Mouse (Mus musculus) midbrain, embryonic 15.5 days (tissue): Measurements from ENCODE around the gene Cacna1c. TPM values are rescaled to one million over a fixed set of nuclear protein-coding genes. Genes with fewer than 3 reads are reported as not detected.

Source experiments
- ATAC-seq: fragments of 200-750 bp; cut with Nextera tagmentation; replicated peaks from 2 replicates; pipeline ENCODE4 v1.8.0; 2017; ENCODE audit warnings: moderate TSS enrichment
- H3K27ac ChIP-seq: fragments of 300-500 bp; sonication (generic); 2 replicates; pipeline ENCODE4 v1.5.1; 2015; ENCODE audit warnings: mild to moderate bottlenecking, inconsistent platforms
- H3K27me3 ChIP-seq: fragments of 300-500 bp; sonication (generic); replicated peaks from 2 replicates; pipeline ENCODE4 v1.6.1; 2015; ENCODE audit warnings: inconsistent platforms
- H3K36me3 ChIP-seq: fragments of 300-500 bp; sonication (generic); replicated peaks from 2 replicates; pipeline ENCODE4 v1.6.1; 2015; ENCODE audit warnings: inconsistent platforms
- H3K4me1 ChIP-seq: fragments of 300-500 bp; sonication (generic); 2 replicates; pipeline ENCODE4 v1.6.1; 2015; ENCODE audit warnings: inconsistent platforms
- H3K4me2 ChIP-seq: fragments of 300-500 bp; sonication (generic); 2 replicates; pipeline ENCODE4 v1.6.1; 2015; ENCODE audit warnings: inconsistent platforms, mild to moderate bottlenecking, moderate library complexity
- H3K4me3 ChIP-seq: fragments of 300-500 bp; sonication (generic); 2 replicates; pipeline ENCODE4 v1.5.1; 2015; ENCODE audit warnings: mild to moderate bottlenecking, inconsistent platforms
- H3K9ac ChIP-seq: fragments of 300-500 bp; sonication (generic); 2 replicates; pipeline ENCODE4 v1.6.1; 2015; ENCODE audit warnings: mild to moderate bottlenecking, inconsistent platforms
- H3K9me3 ChIP-seq: fragments of 300-500 bp; sonication (generic); 2 replicates; pipeline ENCODE4 v1.6.1; 2016; ENCODE audit warnings: inconsistent platforms
- WGBS: fragments of 180-500 bp; shearing (Covaris S2); methylation state at CpG from one replicate; pipeline ENCODE4 v1.1.7; 2015; ENCODE audit warnings: mixed read lengths; 5-methylcytosine and 5-hydroxymethylcytosine counted together
- polyA plus RNA-seq: library from polyadenylated mRNA; unstranded; fragments of >200 nt; fragmentation: Nextera tagmentation; extraction: Ambion mirVana; gene quantifications from 2 replicates; pipeline ENCODE4 v1.2.1, GENCODE M21; 2015

The Cacna1c gene
- polyA plus RNA-seq, 1 experiment from 2014 or later: 7.9 TPM

GRCm38 (mm10) chr6:119010875-119011274 lies 185.3 kb downstream of the Cacna1c start:
- no peaks in the 10 kb centered on the region for H3K9me3 ChIP-seq
- no peaks in the 10 kb centered on the region for H3K4me1 ChIP-seq
- no peak overlapping the region for H3K4me3 ChIP-seq
- H3K27me3 ChIP-seq: no peaks in the 10 kb centered on the region
- 85% methylated on average over 3 of the region's 3 CpGs for WGBS
- no peak overlapping the region for H3K27ac ChIP-seq
- no peak for ATAC-seq
- no peak overlapping the region for H3K9ac ChIP-seq
- no peak overlapping the region for H3K4me2 ChIP-seq
- no peaks in the 10 kb centered on the region for H3K36me3 ChIP-seq

GRCm38 (mm10) chr6:119009526-119009925 lies 186.7 kb downstream of the Cacna1c start:
- no peak overlapping the region for H3K4me3 ChIP-seq
- no peaks in the 10 kb centered on the region for H3K36me3 ChIP-seq
- no peaks in the 10 kb centered on the region for H3K9me3 ChIP-seq
- no peaks in the 10 kb centered on the region for H3K27me3 ChIP-seq
- no peak overlapping the region for H3K4me2 ChIP-seq
- 88% methylated on average over 7 of the region's 7 CpGs for WGBS
- no peak overlapping the region for H3K9ac ChIP-seq
- ATAC-seq: no peak
- H3K27ac ChIP-seq: no peak overlapping the region
- H3K4me1 ChIP-seq: no peaks in the 10 kb centered on the region

- Histone ChIP-seq H3K9ac (no peak overlapping the region), H3K27ac (no peak overlapping the region), H3K4me1 (no peaks in the 10 kb centered on the region), H3K36me3 (no peaks in the 10 kb centered on the region), H3K4me2 (no peak overlapping the region), H3K4me3 (no peak overlapping the region), H3K9me3 (no peaks in the 10 kb centered on the region), H3K27me3 (no peaks in the 10 kb centered on the region)
- ATAC-seq: no peak
- 60% methylated on average over 7 of the region's 7 CpGs for WGBS
Measured at GRCm38 (mm10) chr6:119008638-119009166, 187.5 kb downstream of the Cacna1c start.

DNA sequence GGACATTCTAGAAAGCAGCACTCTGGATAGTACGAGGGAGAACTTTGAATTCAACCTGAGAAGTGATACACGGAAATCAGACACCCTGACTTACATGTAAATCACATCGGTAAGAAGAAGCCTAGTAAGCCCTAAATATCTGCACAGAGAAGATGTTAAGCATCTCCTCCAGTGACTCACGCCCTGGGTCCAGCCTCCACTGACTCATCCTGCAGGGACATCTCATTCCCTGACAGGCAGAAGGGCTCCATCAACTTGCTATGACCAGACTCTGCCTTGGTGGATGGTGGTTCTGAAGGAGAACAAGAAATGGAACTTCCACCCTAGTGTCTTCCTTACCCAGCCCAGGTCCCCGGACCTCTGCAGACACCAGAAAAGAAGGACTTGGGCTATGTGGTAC lies 191.6 kb downstream of the Cacna1c start:
- no peak overlapping the region for H3K4me3 ChIP-seq
- H3K27me3 ChIP-seq: no peaks in the 10 kb centered on the region
- peaks cover 8% of the 10 kb centered on the region; the same call in 1 of the 2 replicates for H3K4me1 ChIP-seq
- no peaks in the 10 kb centered on the region for H3K9me3 ChIP-seq
- no peaks in the 10 kb centered on the region for H3K36me3 ChIP-seq
- H3K9ac ChIP-seq: no peak overlapping the region
- ATAC-seq: no peak
- H3K27ac ChIP-seq: no peak overlapping the region
- no peak overlapping the region for H3K4me2 ChIP-seq
- WGBS: 94% methylated on average over 5 of the region's 5 CpGs

- no peaks in the 10 kb centered on the region for H3K27me3 ChIP-seq
- no peak overlapping the region for H3K9ac ChIP-seq
- no peaks in the 10 kb centered on the region for H3K36me3 ChIP-seq
- no peak overlapping the region for H3K4me2 ChIP-seq
- H3K4me3 ChIP-seq: no peak overlapping the region
- 65% methylated on average over 2 of the region's 2 CpGs for WGBS
- H3K4me1 ChIP-seq: peaks cover 8% of the 10 kb centered on the region; the same call in 1 of the 2 replicates
- no peaks in the 10 kb centered on the region for H3K9me3 ChIP-seq
- H3K27ac ChIP-seq: no peak overlapping the region
- no peak for ATAC-seq
Measured at GRCm38 (mm10) chr6:119001442-119001841, 194.8 kb downstream of the Cacna1c start.

- Histone ChIP-seq H3K27me3 (no peaks in the 10 kb centered on the region), H3K4me1 (peaks cover 8% of the 10 kb centered on the region; the same call in 1 of the 2 replicates), H3K9ac (no peak overlapping the region), H3K4me3 (no peak overlapping the region), H3K9me3 (no peaks in the 10 kb centered on the region), H3K27ac (no peak overlapping the region), H3K4me2 (no peak overlapping the region), H3K36me3 (no peaks in the 10 kb centered on the region)
- 65% methylated on average over 3 of the region's 3 CpGs for WGBS
- ATAC-seq: no peak
Measured at GRCm38 (mm10) chr6:119000255-119000654, 196.0 kb downstream of the Cacna1c start.

DNA sequence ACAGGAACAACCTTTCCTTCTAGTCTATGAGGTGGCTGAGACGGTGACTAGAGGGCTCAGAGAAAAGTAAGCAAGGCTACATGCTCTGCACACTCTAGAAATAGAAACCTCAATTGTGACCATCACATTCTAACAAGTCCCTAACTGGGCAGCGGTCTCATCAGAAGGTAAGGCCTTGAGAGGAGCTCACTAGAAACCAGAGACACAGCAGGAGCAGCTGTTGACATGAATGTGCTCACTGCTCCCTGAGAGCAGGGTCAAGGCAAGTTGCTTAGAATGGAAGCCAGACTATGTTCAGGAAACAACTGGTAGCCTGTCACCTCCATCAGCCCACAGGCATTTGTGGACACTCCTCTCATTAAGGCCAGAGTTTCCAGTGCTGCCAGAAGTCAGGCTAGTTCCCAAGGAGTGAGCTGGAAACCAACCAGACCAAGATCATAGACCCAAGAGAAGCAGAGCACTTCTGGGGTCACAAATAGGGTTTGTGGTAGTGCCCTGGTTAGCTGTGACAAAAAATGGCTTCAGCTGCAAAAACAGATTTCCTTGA lies 196.8 kb downstream of the Cacna1c start:
- Histone ChIP-seq H3K4me3 (no peak overlapping the region), H3K36me3 (no peaks in the 10 kb centered on the region), H3K27me3 (no peaks in the 10 kb centered on the region), H3K4me2 (no peak overlapping the region), H3K9ac (no peak overlapping the region), H3K27ac (no peak overlapping the region), H3K4me1 (peaks cover 8% of the 10 kb centered on the region; the same call in 1 of the 2 replicates), H3K9me3 (no peaks in the 10 kb centered on the region)
- 89% methylated on average over 2 of the region's 2 CpGs for WGBS
- ATAC-seq: no peak

DNA sequence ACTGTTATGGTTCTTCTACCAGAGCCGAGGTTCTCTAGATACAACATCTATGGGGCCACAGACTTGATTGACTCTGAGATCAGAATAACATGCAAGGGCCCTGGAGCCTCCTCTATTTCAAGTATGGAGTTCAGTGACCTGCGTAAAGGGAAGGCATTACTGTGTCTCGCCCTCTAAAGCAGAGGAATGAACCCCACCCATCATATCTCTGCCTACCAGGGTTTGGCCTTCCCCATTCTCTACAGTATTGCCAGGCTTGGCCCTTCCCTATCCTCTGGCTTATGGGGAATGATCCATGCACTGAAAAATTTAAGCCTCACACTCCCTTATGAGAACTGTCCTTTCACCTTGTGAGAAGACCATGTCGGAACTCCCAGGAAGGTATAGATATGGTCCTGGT lies 198.8 kb downstream of the Cacna1c start:
- no peaks in the 10 kb centered on the region for H3K27me3 ChIP-seq
- H3K4me1 ChIP-seq: peaks cover 8% of the 10 kb centered on the region; the same call in 1 of the 2 replicates
- H3K9ac ChIP-seq: no peak overlapping the region
- H3K27ac ChIP-seq: no peak overlapping the region
- no peaks in the 10 kb centered on the region for H3K9me3 ChIP-seq
- H3K4me2 ChIP-seq: no peak overlapping the region
- H3K4me3 ChIP-seq: no peak overlapping the region
- no peaks in the 10 kb centered on the region for H3K36me3 ChIP-seq
- WGBS: 96% methylated on average over 4 of the region's 4 CpGs
- ATAC-seq: no peak

DNA sequence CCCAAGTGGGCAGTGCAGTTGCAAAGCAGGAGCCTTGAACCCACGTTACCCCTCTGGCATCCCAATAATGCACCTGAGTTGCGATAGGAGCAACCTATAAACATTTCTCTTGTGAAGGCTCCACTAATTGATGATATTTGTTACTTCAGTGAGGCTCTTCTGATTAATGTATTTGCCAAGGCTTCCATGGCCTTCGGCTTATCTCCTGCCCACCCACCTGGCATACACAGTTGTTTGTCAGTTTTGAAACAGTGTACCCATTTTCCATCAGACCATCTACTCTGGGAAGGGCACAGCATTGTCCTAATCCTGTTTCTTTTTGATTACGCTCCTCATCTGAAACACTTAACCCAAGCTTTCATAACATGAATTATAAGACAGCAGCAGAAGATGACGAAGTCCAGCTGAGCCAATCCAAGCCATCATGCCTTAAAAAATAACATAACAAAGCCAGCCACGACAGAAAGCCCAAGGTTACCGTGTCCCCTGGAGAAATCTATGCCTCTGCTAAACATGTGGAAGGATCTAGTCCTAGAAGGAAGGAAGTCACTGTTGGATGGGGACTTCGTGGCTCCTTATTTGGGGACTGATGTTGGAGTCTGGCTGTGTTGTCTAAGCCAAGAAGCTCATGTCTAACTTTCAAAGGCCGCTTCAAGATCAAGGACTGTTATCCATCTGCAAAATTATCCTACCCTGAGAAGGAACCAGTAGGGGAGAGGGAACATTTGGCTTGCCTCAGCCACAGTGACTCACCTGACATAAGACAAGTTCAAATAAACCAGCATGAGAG lies 201.8 kb downstream of the Cacna1c start:
- 88% methylated on average over 9 of the region's 9 CpGs for WGBS
- Histone ChIP-seq H3K36me3 (no peaks in the 10 kb centered on the region), H3K9me3 (no peaks in the 10 kb centered on the region), H3K27ac (no peak overlapping the region), H3K27me3 (no peaks in the 10 kb centered on the region), H3K9ac (no peak overlapping the region), H3K4me1 (peaks cover 11% of the 10 kb centered on the region), H3K4me2 (no peak overlapping the region), H3K4me3 (no peak overlapping the region)
- ATAC-seq: no peak

GRCm38 (mm10) chr6:118992391-118992790 lies 203.8 kb downstream of the Cacna1c start:
- no peak overlapping the region for H3K9ac ChIP-seq
- 89% methylated on average over 6 of the region's 6 CpGs for WGBS
- no peak for ATAC-seq

DNA sequence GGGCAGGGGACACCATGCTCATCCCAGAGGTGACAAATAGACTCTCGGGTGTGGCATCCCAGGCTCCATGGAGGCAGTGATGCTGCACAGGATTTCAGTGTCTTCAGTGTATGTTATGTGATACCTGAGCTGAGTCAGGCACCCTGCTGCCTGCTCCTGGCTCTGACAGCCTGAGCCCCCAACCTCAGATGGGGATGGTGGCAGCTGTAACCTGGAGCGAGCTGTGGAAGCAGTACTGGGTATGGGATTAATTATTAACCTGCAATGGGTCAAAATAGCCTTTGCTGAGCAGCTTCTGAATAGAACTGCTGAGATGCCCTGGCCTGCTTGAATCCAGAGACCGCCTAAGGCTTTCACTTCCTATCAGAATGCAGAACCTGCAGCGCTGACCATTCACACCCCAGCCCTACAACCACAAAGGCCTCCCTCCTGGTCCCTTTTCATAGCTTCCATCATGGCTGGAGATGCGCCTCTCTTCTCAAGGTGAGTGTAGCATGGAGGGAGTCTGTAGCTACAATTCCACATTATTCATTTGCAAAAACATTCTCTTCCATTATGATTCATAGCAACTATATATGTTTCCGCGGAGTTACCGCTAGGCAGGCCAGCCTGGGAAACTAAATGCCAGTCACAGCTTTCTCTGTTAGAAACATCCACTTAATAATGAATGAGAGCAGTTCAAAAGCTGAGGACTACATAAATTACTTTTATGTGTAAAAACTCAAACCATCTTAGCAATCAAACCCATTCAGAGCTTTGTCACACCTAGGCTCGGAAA lies 206.0 kb downstream of the Cacna1c start:
- Histone ChIP-seq H3K36me3 (no peaks in the 10 kb centered on the region), H3K4me3 (no peak overlapping the region), H3K4me1 (peaks cover 11% of the 10 kb centered on the region), H3K4me2 (no peak overlapping the region), H3K9ac (no peak overlapping the region), H3K9me3 (no peaks in the 10 kb centered on the region), H3K27me3 (no peaks in the 10 kb centered on the region), H3K27ac (peak overlapping the region; percentile 67)
- 76% methylated on average over 9 of the region's 9 CpGs for WGBS
- peak; percentile 62 for ATAC-seq

More at GRCm38 (mm10) chr6:118992391-118992790, 203.8 kb downstream of the Cacna1c start:
- H3K4me3 ChIP-seq: no peak overlapping the region
- H3K36me3 ChIP-seq: no peaks in the 10 kb centered on the region
- H3K9me3 ChIP-seq: no peaks in the 10 kb centered on the region
- H3K27ac ChIP-seq: no peak overlapping the region
- H3K4me1 ChIP-seq: peaks cover 11% of the 10 kb centered on the region
- H3K4me2 ChIP-seq: no peak overlapping the region
- H3K27me3 ChIP-seq: no peaks in the 10 kb centered on the region

DNA sequence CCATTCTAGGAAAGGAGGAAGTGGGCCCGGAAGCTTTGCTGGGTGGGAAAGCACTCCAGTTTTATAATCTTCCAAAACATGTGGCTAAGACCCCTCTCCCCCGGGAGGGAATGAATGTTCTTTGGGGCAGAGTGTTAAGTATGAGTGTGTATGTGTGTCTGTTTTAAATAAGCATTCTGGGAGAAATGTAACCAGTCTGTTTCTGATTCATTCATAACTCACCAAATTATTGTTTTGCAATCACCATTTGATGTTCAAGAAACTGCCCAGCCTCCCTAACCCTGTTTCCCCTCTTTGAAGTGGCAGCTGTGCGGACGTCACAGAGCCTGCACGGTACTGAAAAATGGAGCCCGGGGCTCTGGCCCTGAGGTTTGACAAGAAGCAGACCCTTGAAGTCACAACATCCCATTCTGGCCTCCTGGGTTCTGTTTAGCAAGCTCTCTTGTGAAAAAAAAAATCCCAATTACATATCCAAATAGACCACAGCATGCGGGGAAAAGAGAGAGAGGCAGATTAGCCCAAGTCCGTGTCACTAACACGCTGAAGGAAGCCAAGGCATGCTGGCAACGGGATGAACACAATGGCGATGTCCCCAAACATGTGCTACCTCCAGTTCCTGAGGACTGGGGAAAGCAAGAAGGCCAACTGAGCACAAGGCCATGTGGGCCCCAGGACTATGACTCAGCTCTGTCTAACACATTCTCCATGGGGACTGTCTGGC lies 211.9 kb downstream of the Cacna1c start:
- 56% methylated on average over 11 of the region's 11 CpGs for WGBS
- Histone ChIP-seq H3K9me3 (no peaks in the 10 kb centered on the region), H3K9ac (no peak overlapping the region), H3K27ac (no peak overlapping the region), H3K27me3 (no peaks in the 10 kb centered on the region), H3K36me3 (no peaks in the 10 kb centered on the region), H3K4me1 (peaks cover 14% of the 10 kb centered on the region), H3K4me2 (no peak overlapping the region), H3K4me3 (no peak overlapping the region)
- no peak for ATAC-seq
